Mouse (Mus musculus): ENCODE data around the gene Gm7324.
"Not testable (repeated sequence)": the region's sequence is repeated elsewhere in the genome, so short reads cannot be mapped to it uniquely, and the experiment has no call there.

The Gm7324 gene

DNA sequence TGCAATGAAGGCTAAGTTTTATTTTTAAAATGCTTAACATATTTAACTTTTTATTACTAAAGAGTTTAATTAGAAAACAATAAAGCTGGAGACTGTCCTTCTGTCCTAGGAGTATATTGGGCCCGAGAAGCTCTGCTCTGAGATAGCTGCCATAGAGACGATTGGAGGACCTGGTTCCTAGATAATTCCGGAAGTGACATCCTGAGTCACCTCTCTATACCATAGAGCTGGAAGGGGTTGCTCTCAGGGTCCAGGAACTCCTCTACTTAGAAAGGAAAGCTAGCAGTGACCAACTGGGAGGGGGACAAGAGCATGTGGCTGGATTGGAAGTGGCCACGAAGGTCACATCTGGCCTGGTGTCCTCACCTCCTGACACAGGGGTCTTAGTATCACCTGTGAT lies at the start of gene Gm7324:
Gm7324 (plus strand) TSS at position 208 of the 400 bp plus-strand sequence.
- DNase-seq (ENCODE audit: low read depth, low spot score); H3K36me3 ChIP-seq (ENCODE audit: control insufficient read depth, insufficient read depth, low read length, poor library complexity, severe bottlenecking); H3K27me3 ChIP-seq (ENCODE audit: control insufficient read depth, insufficient read depth, low read length, poor library complexity, severe bottlenecking): not testable (repeated sequence)

DNA sequence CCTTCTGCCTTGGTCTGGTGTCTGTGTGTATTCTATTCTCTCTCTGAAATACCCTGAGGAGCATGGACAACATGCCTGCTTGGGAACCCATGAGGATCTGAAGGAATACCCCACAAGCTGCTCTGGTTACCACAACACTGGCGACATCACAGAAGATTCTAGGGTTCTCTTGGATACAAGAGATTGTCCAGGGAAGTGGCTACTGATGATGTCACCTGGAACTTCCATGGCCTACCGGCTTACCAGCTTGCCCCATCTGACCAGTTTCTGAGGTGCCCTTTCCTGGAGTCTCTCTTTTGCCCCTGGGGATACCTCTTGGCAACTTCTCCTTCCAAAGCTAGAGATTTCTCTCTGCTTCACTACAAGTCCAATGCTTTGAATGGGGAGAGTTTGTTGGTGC lies 20.5 kb upstream of the Gm7324 start, which contains the start of gene Gm8165:
Gm8165 (minus strand) TSS at position 101 of the 400 bp plus-strand sequence.
- H3K27me3 ChIP-seq (ENCODE audit: control insufficient read depth, insufficient read depth, low read length, poor library complexity, severe bottlenecking); DNase-seq (ENCODE audit: low read depth, low spot score); H3K36me3 ChIP-seq (ENCODE audit: control insufficient read depth, insufficient read depth, low read length, poor library complexity, severe bottlenecking): not testable (repeated sequence)

DNA sequence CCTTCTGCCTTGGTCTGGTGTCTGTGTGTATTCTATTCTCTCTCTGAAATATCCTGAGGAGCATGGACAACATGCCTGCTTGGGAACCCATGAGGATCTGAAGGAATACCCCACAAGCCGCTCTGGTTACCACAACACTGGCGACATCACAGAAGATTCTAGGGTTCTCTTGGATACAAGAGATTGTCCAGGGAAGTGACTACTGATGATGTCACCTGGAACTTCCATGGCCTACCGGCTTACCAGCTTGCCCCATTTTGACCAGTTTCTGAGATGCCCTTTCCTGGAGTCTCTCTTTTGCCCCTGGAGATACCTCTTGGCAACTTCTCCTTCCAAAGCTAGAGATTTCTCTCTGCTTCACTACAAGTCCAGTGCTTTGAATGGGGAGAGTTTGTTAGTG lies 29.8 kb downstream of the Gm7324 start, which contains the start of gene Gm16506:
Gm16506 (minus strand) TSS at position 101 of the 400 bp plus-strand sequence.
- DNase-seq (ENCODE audit: low read depth, low spot score); H3K27me3 ChIP-seq (ENCODE audit: control insufficient read depth, insufficient read depth, low read length, poor library complexity, severe bottlenecking); H3K36me3 ChIP-seq (ENCODE audit: control insufficient read depth, insufficient read depth, low read length, poor library complexity, severe bottlenecking): not testable (repeated sequence)

- DNase-seq (ENCODE audit: low read depth, low spot score), result not testable (repeated sequence)
These were observed 49.9 kb downstream of the Gm7324 start, which contains the start of gene Gm6526 for GRCm38 (mm10) chr14:43747566-43747965. TSS of gene Gm6526 (plus strand) at chr14:43747866.

More at GRCm38 (mm10) chr14:43747566-43747965, 49.9 kb downstream of the Gm7324 start, which contains the start of gene Gm6526:
- H3K27me3 ChIP-seq (ENCODE audit: control insufficient read depth, insufficient read depth, low read length, poor library complexity, severe bottlenecking); H3K36me3 ChIP-seq (ENCODE audit: control insufficient read depth, insufficient read depth, low read length, poor library complexity, severe bottlenecking): not testable (repeated sequence)
